Mouse (Mus musculus): ENCODE results near the gene Cep135. TPM values are rescaled to one million over a fixed set of nuclear protein-coding genes. Genes with fewer than 3 reads are reported as not detected.

Cep135 gene
- total RNA-seq, 2 experiments from 2014 or later: 59.1 to 82.6 TPM

DNA sequence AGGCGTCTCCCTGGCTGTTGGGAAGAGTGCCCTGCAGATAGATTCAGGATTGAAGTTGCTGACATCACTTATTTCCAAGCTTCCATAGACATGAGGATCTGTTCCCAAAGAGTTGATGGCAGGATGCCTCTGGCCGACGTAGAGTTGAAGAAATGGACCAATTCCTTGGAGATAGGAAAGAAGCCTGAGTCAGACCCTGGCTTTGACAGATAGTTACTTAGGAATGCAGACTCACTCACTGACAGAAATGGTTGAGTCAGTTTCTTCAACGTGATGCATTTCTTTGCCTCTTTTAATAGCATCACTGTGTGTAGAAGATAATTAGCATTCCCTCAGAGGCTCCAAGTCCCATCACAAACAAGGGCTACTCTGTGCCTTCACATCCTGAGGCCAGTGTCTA lies 53.6 kb downstream of the Cep135 start:
- no peak for ATAC-seq (replicated peaks; ENCODE audit: low FRiP score, poor library complexity, severe bottlenecking)

GRCm38 (mm10) chr5:76644234-76644633 lies 55.7 kb downstream of the Cep135 start:
- no peak for ATAC-seq (replicated peaks; ENCODE audit: low FRiP score, poor library complexity, severe bottlenecking)

- ATAC-seq (replicated peaks; ENCODE audit: low FRiP score, poor library complexity, severe bottlenecking): no peak
These were observed 56.8 kb downstream of the Cep135 start for GRCm38 (mm10) chr5:76645091-76645868.

DNA sequence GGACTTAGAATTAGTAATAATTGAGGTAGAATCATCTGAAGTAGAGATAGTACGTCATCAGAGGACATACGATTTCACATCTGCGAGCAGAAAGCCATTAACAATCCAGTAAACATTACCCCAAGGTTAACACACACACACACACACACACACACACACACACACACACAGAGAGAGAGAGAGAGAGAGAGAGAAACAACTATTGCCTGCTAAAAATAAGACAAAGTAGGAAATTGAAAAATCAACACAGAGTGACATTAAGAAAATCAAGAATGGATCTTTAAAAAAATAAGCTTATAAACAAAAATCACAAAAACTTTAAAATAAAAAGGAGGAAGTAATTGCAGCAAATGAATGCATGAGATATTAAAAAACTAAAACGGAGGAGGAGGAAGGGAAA lies 61.4 kb downstream of the Cep135 start:
- no peak for ATAC-seq (replicated peaks; ENCODE audit: low FRiP score, poor library complexity, severe bottlenecking)

GRCm38 (mm10) chr5:76651151-76651725 lies 62.7 kb downstream of the Cep135 start:
- no peak for ATAC-seq (replicated peaks; ENCODE audit: low FRiP score, poor library complexity, severe bottlenecking)

DNA sequence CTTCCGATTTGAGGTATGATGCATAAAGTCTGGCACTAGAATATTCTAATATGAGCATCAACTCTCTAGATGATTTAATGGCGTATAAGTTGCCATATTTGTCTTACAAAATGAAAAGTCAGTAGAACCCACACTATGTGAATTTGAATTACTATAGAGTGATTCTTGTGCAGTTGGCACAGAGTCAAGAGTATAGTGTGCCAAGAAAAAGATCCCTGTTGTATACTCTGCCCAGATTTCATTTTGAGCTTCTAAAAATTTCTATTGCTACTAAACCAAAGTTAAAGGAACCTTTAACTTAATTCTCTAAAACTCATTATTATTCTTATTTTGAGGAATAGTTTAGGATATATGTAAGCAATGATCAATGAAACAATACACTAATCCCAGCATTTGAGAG lies 67.7 kb downstream of the Cep135 start, which contains the start of gene C530008M17Rik:
C530008M17Rik (plus strand) TSS at position 301 of the 400 bp plus-strand sequence.
- ATAC-seq (replicated peaks; ENCODE audit: low FRiP score, poor library complexity, severe bottlenecking): no peak

DNA sequence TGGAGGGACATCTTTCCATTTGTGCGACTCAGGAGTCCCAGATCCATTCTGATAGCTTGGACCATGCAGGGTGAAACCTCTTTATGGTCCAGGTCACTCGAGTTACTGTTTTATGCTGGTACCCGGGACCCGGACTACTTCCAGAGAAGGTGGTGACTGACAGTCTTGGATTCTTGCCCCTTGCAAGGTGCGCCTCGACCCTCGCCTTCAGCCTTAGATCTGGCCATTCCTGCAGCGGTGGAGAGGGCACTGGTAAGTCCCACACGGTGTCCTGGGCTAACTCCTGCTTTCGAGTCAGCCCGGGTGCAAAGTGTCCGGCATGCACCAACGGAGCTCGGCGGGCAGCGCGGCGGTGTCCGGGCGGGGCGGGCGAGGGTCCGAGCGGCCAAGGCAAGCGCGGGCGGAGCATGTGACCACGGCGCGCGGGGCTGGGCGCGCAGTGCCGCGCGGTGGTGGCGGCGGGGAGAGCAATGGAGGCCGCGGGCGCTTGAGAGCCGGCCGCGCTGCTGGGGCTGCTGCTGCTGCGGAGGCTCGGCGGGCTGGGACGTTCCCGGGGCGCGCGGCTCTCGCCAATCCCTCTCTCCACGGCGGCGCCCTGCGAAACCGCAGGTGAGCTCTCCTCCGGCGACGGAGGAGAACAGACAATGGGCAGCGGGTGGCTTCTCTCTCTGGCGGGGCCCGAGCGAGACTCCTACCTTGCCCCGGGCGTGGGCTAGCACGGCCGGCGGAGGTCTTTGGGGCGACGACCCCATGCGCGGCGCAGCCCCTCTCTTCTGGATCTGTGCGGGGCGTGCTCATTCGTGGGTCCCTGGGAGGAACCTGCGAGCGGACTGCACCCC lies 69.0 kb downstream of the Cep135 start:
- ATAC-seq (replicated peaks; ENCODE audit: low FRiP score, poor library complexity, severe bottlenecking): peak; percentile 65

DNA sequence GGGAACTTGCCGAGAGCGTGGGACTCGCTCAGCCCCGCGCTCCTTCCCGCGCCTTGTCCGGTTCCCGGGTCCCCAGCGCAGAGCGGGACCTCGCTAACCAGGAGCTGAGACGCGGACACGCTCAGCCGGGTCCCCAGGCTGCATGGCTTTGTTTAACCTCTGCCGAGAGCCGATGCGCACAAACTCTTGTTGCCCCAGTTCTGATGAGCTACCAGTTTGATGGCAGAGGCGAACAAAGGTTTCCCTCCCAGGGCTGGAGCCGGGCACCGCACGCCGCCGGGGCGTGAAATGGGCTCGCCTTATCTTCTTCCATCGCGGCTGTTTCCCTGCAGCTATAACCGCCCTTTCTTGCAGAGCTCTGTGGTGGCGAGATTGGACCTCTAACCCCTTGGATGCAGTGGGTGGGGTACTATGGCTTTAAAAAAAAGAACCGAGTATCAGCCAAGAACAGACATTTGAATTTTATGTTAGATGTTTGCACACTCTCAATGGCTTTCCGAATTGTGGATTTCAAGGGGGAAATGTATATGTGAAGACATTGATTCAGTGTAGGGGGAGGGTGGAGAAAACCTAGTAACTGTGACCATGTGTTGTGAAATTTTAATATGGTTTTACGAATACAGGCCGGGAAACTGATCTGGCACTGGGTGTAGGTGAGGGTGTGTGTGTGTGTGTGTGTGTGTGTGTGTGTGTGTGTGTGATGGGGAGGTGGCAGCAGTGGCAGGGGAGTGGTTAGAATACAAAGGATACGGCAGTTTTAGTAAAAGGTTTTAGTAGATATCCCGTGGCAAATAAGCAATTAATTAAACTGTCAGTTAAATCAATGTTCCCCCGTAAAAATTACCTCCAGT lies 69.8 kb downstream of the Cep135 start:
- ATAC-seq (replicated peaks; ENCODE audit: low FRiP score, poor library complexity, severe bottlenecking): peak; percentile 92

- ATAC-seq (replicated peaks; ENCODE audit: low FRiP score, poor library complexity, severe bottlenecking): no peak
These were observed 71.6 kb downstream of the Cep135 start for GRCm38 (mm10) chr5:76659958-76660635.

- ATAC-seq (replicated peaks; ENCODE audit: low FRiP score, poor library complexity, severe bottlenecking): no peak
These were observed 72.8 kb downstream of the Cep135 start for GRCm38 (mm10) chr5:76661310-76661709.

- ATAC-seq (replicated peaks; ENCODE audit: low FRiP score, poor library complexity, severe bottlenecking): no peak
These were observed 76.4 kb downstream of the Cep135 start for GRCm38 (mm10) chr5:76664936-76665335.

GRCm38 (mm10) chr5:76665421-76665820 lies 76.9 kb downstream of the Cep135 start:
- no peak for ATAC-seq (replicated peaks; ENCODE audit: low FRiP score, poor library complexity, severe bottlenecking)

- ATAC-seq (replicated peaks; ENCODE audit: low FRiP score, poor library complexity, severe bottlenecking): no peak
These were observed 77.7 kb downstream of the Cep135 start for GRCm38 (mm10) chr5:76666026-76666756.

- ATAC-seq (replicated peaks; ENCODE audit: low FRiP score, poor library complexity, severe bottlenecking): no peak
These were observed 79.6 kb downstream of the Cep135 start for GRCm38 (mm10) chr5:76668118-76668517.

DNA sequence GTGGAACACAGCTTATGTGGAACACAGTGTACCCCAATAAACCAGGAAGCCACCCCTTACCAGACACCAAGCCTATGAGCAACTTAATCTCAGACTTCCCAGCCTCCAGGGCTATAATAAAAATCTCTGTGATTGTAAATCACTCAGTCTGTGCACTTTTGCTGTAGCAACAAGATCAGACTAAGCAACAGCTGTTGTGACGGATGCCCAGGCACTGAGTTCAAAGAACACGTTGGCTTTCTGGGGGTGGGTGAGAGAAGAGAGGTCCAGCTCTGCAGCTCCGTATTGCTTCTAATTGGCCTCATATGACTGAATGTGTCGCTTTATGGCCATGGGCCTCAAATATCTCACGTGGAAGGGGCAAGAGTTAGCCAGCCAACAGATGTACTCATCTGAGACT lies 80.0 kb downstream of the Cep135 start:
- 0 out of 2 replicates have a peak, but pooled peaks have one; percentile 20 for ATAC-seq (replicated peaks; ENCODE audit: low FRiP score, poor library complexity, severe bottlenecking)

DNA sequence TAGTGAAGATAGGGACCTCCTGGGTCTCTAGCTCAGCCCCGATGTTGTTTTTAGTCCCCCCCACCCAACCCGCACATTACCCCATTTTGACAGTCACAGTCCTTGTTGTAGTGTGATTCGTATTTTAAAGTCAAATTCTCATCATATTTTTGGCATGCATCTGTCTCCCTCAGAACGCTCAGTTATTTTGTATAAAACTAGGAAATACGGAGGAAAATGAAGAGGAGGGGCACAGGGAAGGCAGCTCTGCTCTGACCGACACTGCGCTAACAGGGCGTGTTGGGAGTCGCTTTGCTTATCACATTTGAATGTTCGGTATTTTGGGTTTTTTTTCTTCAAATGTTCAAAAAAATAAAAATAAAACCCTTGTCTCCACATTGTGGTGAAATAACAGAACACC lies 81.7 kb downstream of the Cep135 start:
- no peak for ATAC-seq (replicated peaks; ENCODE audit: low FRiP score, poor library complexity, severe bottlenecking)

DNA sequence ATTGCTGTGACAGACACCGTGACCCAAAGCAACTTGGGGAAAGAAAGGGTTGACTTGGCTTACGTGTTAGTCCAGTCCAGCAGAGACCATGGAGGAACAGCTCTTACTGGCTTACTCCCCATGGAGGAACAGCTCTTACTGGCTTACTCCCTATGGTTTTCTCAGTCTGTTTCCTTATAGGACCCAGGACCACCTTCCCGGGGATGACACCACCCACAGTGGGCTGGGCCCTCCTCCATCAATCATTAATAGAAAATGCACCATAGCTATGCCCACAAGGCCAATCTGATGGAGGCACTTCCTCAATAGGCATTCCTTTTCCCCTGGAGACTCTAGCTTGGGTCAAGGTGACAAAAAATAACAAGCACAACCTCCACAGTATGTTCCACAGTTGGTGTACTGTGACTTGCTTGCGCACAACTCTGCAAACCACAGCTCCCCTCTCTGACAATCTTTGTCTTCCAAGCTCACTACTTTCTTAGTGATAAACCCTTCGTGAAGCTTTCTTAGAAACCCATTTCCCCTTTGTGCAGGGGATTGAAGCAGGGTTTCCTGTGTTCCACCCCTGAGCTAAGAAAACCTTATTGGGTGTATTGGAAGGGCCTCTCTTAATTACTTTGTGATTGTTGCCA lies 85.6 kb downstream of the Cep135 start:
- ATAC-seq (replicated peaks; ENCODE audit: low FRiP score, poor library complexity, severe bottlenecking): no peak

- ATAC-seq (replicated peaks; ENCODE audit: low FRiP score, poor library complexity, severe bottlenecking): no peak
These were observed 86.9 kb downstream of the Cep135 start for GRCm38 (mm10) chr5:76675369-76675768.
